Mouse (Mus musculus): ENCODE data around the gene Ciita.

The Ciita gene

GRCm38 (mm10) chr16:10548938-10549337 is 69.1 kb downstream of the Ciita start:
- intact Hi-C loops (cut with DNase I) = no loop called here

DNA sequence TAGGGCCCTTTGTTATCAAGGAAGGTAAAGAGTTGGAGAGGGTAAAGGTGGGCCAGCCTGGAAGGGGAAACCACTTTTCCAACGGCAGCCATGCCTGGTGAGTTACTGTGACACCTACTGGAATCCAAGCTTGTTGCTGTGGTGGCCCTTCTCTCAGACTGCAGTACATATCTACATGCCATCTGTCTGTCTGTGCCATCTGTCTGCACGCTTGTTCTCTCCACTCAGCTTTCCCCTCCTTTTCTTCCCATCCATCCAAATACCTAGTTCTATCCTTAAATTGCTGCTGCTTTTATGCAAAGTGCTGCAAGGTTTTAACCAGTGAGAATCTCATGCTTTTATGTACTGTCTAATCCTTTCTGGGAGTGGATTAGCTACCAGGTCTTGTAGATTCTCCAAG is 69.7 kb downstream of the Ciita start:
- intact Hi-C loops (cut with DNase I) = no loop called here

DNA sequence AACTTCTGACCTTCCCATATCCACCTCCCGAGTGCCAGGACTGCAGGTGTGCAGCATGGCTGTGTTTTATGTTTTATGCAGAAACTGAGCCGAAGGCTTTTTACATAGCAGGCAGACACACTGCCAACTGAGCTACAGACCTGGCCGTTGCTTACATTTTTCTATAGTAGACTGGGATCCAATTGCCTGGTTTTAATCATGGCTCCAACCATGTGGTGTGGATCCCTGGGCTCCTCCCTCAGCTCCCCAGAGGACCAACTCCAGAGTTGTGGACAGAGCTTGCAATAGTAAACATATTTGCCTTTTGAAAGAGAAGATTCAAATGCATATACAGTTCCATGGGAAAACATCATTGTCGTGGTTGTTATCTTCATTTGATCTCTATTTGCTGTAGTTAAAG is 71.7 kb downstream of the Ciita start:
- intact Hi-C loops (cut with DNase I) = no loop called here

- intact Hi-C loops (cut with DNase I) = no loop called here
These were observed 74.0 kb downstream of the Ciita start for GRCm38 (mm10) chr16:10553858-10554257.

DNA sequence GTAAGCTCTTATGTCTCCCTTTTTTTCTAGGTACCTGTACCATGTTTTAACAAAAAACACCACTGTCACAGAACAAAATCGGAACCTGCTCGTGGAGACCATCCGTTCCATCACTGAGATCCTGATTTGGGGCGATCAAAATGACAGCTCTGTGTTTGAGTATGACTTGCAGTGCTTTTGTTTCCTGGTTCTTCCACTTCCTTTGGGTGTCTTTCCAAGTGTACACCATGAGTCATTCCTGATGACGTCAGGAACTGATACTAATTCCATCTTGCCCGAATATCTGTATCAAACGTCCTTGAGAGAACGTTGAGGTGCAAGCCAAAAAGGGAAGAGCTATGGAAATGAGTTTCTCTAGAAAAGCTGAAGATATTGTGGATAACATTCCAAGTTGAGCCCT is 80.1 kb downstream of the Ciita start:
- intact Hi-C loops (cut with DNase I) = no loop called here

- intact Hi-C loops (cut with DNase I) = no loop called here
These were observed 85.5 kb downstream of the Ciita start for GRCm38 (mm10) chr16:10565278-10565885.

DNA sequence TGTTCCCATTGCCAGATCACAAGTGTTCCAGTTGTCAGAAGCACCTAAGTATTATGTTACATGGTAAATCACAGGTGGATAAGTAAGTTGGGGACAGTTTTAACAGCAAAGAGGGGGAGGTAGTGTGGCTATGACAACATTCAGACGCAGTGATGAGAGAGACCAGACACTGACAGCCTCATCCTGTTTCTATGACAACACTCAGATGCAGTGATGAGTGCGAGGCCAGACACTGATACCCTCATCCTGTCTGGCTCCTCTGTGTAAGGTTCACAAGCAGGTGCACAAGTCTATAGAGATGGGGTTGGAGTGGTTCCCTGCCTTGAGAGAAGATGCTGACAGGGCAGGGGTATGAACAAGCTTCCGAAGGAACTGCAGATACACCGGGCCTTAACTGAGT is 87.3 kb downstream of the Ciita start:
- intact Hi-C loops (cut with DNase I) = no loop called here

GRCm38 (mm10) chr16:10569809-10570395 is 90.0 kb downstream of the Ciita start:
- intact Hi-C loops (cut with DNase I) = loop anchor here (5.0 kb wide), 4 partner anchors 52 to 297 kb away; no protein-coding TSS in a partner anchor

- intact Hi-C loops (cut with DNase I) = loop anchor here (5.0 kb wide), 4 partner anchors 52 to 297 kb away; no protein-coding TSS in a partner anchor
These were observed 90.8 kb downstream of the Ciita start for GRCm38 (mm10) chr16:10570708-10571107.

- intact Hi-C loops (cut with DNase I) = loop anchor here (5.0 kb wide), 4 partner anchors 50 to 295 kb away; no protein-coding TSS in a partner anchor
These were observed 92.0 kb downstream of the Ciita start for GRCm38 (mm10) chr16:10571820-10572219.

DNA sequence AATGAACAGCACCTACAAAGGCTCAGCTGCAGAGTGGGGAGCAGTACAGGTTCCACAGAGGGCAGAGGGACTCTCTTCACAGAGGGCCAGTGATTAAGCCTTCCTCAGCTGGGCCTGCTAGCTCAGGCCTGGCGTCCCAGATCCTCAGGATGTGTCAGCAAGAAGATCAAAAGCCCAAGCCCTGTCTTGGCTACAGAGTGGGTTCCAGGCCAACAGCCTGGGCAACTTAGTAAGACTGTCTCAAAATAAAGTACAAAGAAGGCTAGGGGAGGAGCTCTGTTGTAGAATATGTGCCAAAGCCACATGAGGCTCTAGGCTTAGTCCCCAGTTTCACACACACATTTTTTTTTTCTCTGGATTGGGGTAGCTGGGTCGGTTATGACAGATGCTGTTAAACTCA is 95.1 kb downstream of the Ciita start:
- intact Hi-C loops (cut with DNase I) = loop anchor here (5.0 kb wide), 4 partner anchors 47 to 292 kb away; no protein-coding TSS in a partner anchor

DNA sequence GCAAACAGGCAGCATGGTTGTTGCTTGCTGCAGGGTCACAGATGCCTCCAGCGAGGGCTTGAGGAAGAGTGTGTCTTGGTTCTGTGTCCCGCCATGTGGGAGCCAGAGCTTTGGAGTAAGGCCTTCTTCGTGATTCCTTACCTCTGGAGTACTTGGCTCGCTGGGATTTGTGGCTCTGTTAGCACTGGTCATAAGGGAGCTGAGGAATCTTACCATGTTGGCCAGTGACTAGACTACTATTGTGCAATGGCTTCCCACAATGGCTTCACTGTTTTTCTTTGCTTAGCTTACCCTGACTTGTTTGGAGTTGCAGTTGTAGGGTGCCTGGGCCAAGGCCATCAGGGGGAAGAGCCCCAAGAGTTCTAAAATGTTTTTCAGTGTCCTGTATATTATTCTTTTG is 96.1 kb downstream of the Ciita start:
- intact Hi-C loops (cut with DNase I) = no loop called here

GRCm38 (mm10) chr16:10577548-10577947 is 97.7 kb downstream of the Ciita start:
- intact Hi-C loops (cut with DNase I) = no loop called here

Data from adrenal gland (tissue).